Mouse (Mus musculus) intestine, embryonic 14.5 days (tissue): ENCODE measurements around the gene Chn2. TPM values are rescaled to one million over a fixed set of nuclear protein-coding genes. Genes with fewer than 3 reads are reported as not detected.

Source experiments
- ATAC-seq: fragments of 200-750 bp; cut with Nextera tagmentation; replicated peaks from 2 replicates; pipeline ENCODE4 v1.8.0; 2017; ENCODE audit warnings: low read depth, moderate number of reproducible peaks, moderate TSS enrichment, moderate library complexity; ENCODE audit not compliant: low FRiP score, low TSS enrichment
- DNase-seq: peaks from one replicate; pipeline ENCODE4 v3.0.0-alpha.2; 2018; ENCODE audit warnings: low spot score
- H3K27ac ChIP-seq: fragments of 300-500 bp; sonication (generic); 2 replicates; pipeline ENCODE4 v1.5.1; 2014; ENCODE audit warnings: low read depth, mild to moderate bottlenecking, control low read depth
- H3K27me3 ChIP-seq: fragments of 300-500 bp; sonication (generic); replicated peaks from 2 replicates; pipeline ENCODE4 v1.6.1; 2014; ENCODE audit warnings: low read length, control low read depth; ENCODE audit not compliant: control insufficient read depth, insufficient read depth
- H3K36me3 ChIP-seq: fragments of 300-500 bp; sonication (generic); 2 replicates; pipeline ENCODE4 v1.6.1; 2014; ENCODE audit warnings: low read length, control low read depth; ENCODE audit not compliant: control insufficient read depth, insufficient read depth
- H3K4me1 ChIP-seq: fragments of 300-500 bp; sonication (generic); replicated peaks from 2 replicates; pipeline ENCODE4 v1.6.1; 2014; ENCODE audit warnings: low read length, control low read depth, mixed read lengths; ENCODE audit not compliant: control insufficient read depth, insufficient read depth
- H3K4me2 ChIP-seq: fragments of 300-500 bp; sonication (generic); 2 replicates; pipeline ENCODE4 v1.6.1; 2014; ENCODE audit warnings: low read length
- H3K4me3 ChIP-seq: fragments of 300-500 bp; sonication (generic); 2 replicates; pipeline ENCODE4 v1.5.1; 2014; ENCODE audit warnings: low read depth, low read length, control low read depth, mixed read lengths
- H3K9ac ChIP-seq: fragments of 300-500 bp; sonication (generic); 2 replicates; pipeline ENCODE4 v1.6.1; 2014; ENCODE audit warnings: mild to moderate bottlenecking, low read length
- H3K9me3 ChIP-seq: fragments of 300-500 bp; sonication (generic); 2 replicates; pipeline ENCODE4 v1.6.1; 2016; ENCODE audit warnings: low read length, control low read depth; ENCODE audit not compliant: control insufficient read depth
- WGBS: fragments of 180-500 bp; shearing (Covaris S2); extraction: QIAGEN DNeasy Blood & Tissue Kit; methylation state at CpG from one replicate; pipeline ENCODE4 v1.1.7; 2014; 5-methylcytosine and 5-hydroxymethylcytosine counted together
- polyA plus RNA-seq: library from polyadenylated mRNA; unstranded; fragments of >200 nt; fragmentation: Nextera tagmentation; extraction: Ambion mirVana; gene quantifications from 2 replicates; pipeline ENCODE4 v1.2.1, GENCODE M21; 2014

The Chn2 gene
- polyA plus RNA-seq, 1 experiment from 2014 or later: 25.0 TPM

- Histone ChIP-seq H3K4me3 (no peak overlapping the region), H3K27me3 (no peaks in the 10 kb centered on the region), H3K4me2 (no peak overlapping the region), H3K27ac (no peak overlapping the region), H3K9me3 (no peaks in the 10 kb centered on the region), H3K9ac (no peak overlapping the region), H3K4me1 (no peaks in the 10 kb centered on the region), H3K36me3 (no peaks in the 10 kb centered on the region)
- DNase-seq: no peak
- WGBS: 28% methylated on average over 4 of the region's 4 CpGs
- peak; percentile 60; the same call in 1 of the 2 replicates for ATAC-seq
Measured at GRCm38 (mm10) chr6:54111416-54111984, 72.1 kb downstream of the Chn2 start.

GRCm38 (mm10) chr6:54113338-54113737 lies 74.0 kb downstream of the Chn2 start:
- H3K9me3 ChIP-seq: no peaks in the 10 kb centered on the region
- 70% methylated on average over 5 of the region's 5 CpGs for WGBS
- no peaks in the 10 kb centered on the region for H3K36me3 ChIP-seq
- ATAC-seq (no peak), DNase-seq (no peak)
- no peak overlapping the region for H3K4me3 ChIP-seq
- no peak overlapping the region for H3K9ac ChIP-seq
- no peaks in the 10 kb centered on the region for H3K27me3 ChIP-seq
- no peak overlapping the region for H3K4me2 ChIP-seq
- no peaks in the 10 kb centered on the region for H3K4me1 ChIP-seq
- no peak overlapping the region for H3K27ac ChIP-seq

GRCm38 (mm10) chr6:54114412-54114811 lies 75.1 kb downstream of the Chn2 start:
- ATAC-seq: no peak
- WGBS: 88% methylated on average over 6 of the region's 6 CpGs
- no peak overlapping the region for H3K27ac ChIP-seq
- no peak overlapping the region for H3K4me2 ChIP-seq
- no peaks in the 10 kb centered on the region for H3K27me3 ChIP-seq
- H3K36me3 ChIP-seq: no peaks in the 10 kb centered on the region
- H3K4me1 ChIP-seq: 0 out of 2 replicates have a peak, but pooled peaks cover 3% of the 10 kb centered on the region
- no peak for DNase-seq
- no peaks in the 10 kb centered on the region for H3K9me3 ChIP-seq
- H3K9ac ChIP-seq: no peak overlapping the region
- H3K4me3 ChIP-seq: no peak overlapping the region

GRCm38 (mm10) chr6:54116299-54116698 lies 76.9 kb downstream of the Chn2 start:
- Histone ChIP-seq H3K4me3 (no peak overlapping the region), H3K4me2 (no peak overlapping the region), H3K27me3 (no peaks in the 10 kb centered on the region), H3K9ac (no peak overlapping the region), H3K27ac (no peak overlapping the region), H3K9me3 (no peaks in the 10 kb centered on the region), H3K36me3 (no peaks in the 10 kb centered on the region), H3K4me1 (0 out of 2 replicates have a peak, but pooled peaks cover 6% of the 10 kb centered on the region)
- 86% methylated on average over 9 of the region's 9 CpGs for WGBS
- ATAC-seq (no peak), DNase-seq (no peak)

- no peaks in the 10 kb centered on the region for H3K9me3 ChIP-seq
- no peak overlapping the region for H3K4me3 ChIP-seq
- H3K36me3 ChIP-seq: no peaks in the 10 kb centered on the region
- DNase-seq: no peak
- 85% methylated on average over 7 of the region's 7 CpGs for WGBS
- H3K27me3 ChIP-seq: no peaks in the 10 kb centered on the region
- H3K9ac ChIP-seq: no peak overlapping the region
- H3K4me2 ChIP-seq: no peak overlapping the region
- 0 out of 2 replicates have a peak, but pooled peaks cover 6% of the 10 kb centered on the region for H3K4me1 ChIP-seq
- no peak overlapping the region for H3K27ac ChIP-seq
- ATAC-seq: no peak
Measured at GRCm38 (mm10) chr6:54117001-54117591, 77.7 kb downstream of the Chn2 start.

- no peak overlapping the region for H3K27ac ChIP-seq
- DNase-seq: no peak
Measured at GRCm38 (mm10) chr6:54118395-54118794, 79.0 kb downstream of the Chn2 start.

GRCm38 (mm10) chr6:54118897-54119296 lies 79.5 kb downstream of the Chn2 start:
- Histone ChIP-seq H3K27me3 (no peaks in the 10 kb centered on the region), H3K4me1 (0 out of 2 replicates have a peak, but pooled peaks cover 6% of the 10 kb centered on the region), H3K27ac (peak overlapping the region; percentile 30; the same call in 1 of the 2 replicates), H3K36me3 (no peaks in the 10 kb centered on the region), H3K9me3 (no peaks in the 10 kb centered on the region), H3K4me3 (no peak overlapping the region), H3K4me2 (no peak overlapping the region), H3K9ac (no peak overlapping the region)
- no peak for DNase-seq
- ATAC-seq: no peak
- 73% methylated on average over 4 of the region's 4 CpGs for WGBS

More at GRCm38 (mm10) chr6:54118395-54118794, 79.0 kb downstream of the Chn2 start:
- H3K36me3 ChIP-seq: no peaks in the 10 kb centered on the region
- WGBS: 66% methylated on average over 3 of the region's 3 CpGs
- H3K4me1 ChIP-seq: 0 out of 2 replicates have a peak, but pooled peaks cover 6% of the 10 kb centered on the region
- H3K4me2 ChIP-seq: no peak overlapping the region
- H3K27me3 ChIP-seq: no peaks in the 10 kb centered on the region
- ATAC-seq: no peak
- H3K9ac ChIP-seq: no peak overlapping the region
- no peak overlapping the region for H3K4me3 ChIP-seq
- H3K9me3 ChIP-seq: no peaks in the 10 kb centered on the region

- H3K9me3 ChIP-seq: no peaks in the 10 kb centered on the region
- H3K36me3 ChIP-seq: no peaks in the 10 kb centered on the region
- no peaks in the 10 kb centered on the region for H3K27me3 ChIP-seq
- ATAC-seq (no peak), DNase-seq (no peak)
- no peak overlapping the region for H3K9ac ChIP-seq
- peak overlapping the region; percentile 30; the same call in 1 of the 2 replicates for H3K27ac ChIP-seq
- no peak overlapping the region for H3K4me3 ChIP-seq
- 63% methylated on average over 1 of the region's 2 CpGs for WGBS
- H3K4me1 ChIP-seq: 0 out of 2 replicates have a peak, but pooled peaks cover 6% of the 10 kb centered on the region
- H3K4me2 ChIP-seq: no peak overlapping the region
Measured at GRCm38 (mm10) chr6:54119461-54119860, 80.1 kb downstream of the Chn2 start.
